Mouse (Mus musculus) hindbrain, embryonic 16.5 days (tissue): ENCODE data around the gene Smdt1. TPM values are rescaled to one million over a fixed set of nuclear protein-coding genes. Genes with fewer than 3 reads are reported as not detected.

ENCODE experiments used
- ATAC-seq: fragments of 200-750 bp; cut with Nextera tagmentation; 2 replicates; pipeline ENCODE4 v1.8.0; 2017; ENCODE audit warnings: moderate TSS enrichment, moderate library complexity
- H3K27ac ChIP-seq: fragments of 300-500 bp; sonication (generic); 2 replicates; pipeline ENCODE4 v1.5.1; 2014; ENCODE audit warnings: low read depth, mild to moderate bottlenecking, control low read depth, low read length, moderate library complexity
- H3K27me3 ChIP-seq: fragments of 300-500 bp; sonication (generic); replicated peaks from 2 replicates; pipeline ENCODE4 v1.6.1; 2014; ENCODE audit warnings: low read length; ENCODE audit not compliant: control insufficient read depth, insufficient read depth
- H3K36me3 ChIP-seq: fragments of 300-500 bp; sonication (generic); 2 replicates; pipeline ENCODE4 v1.6.1; 2014; ENCODE audit warnings: mild to moderate bottlenecking, low read length, moderate library complexity, mixed read lengths; ENCODE audit not compliant: control insufficient read depth, insufficient read depth
- H3K4me1 ChIP-seq: fragments of 300-500 bp; sonication (generic); 2 replicates; pipeline ENCODE4 v1.6.1; 2014; ENCODE audit warnings: low read depth, low read length; ENCODE audit not compliant: control insufficient read depth, insufficient read depth
- H3K4me2 ChIP-seq: fragments of 300-500 bp; sonication (generic); 2 replicates; pipeline ENCODE4 v1.6.1; 2014; ENCODE audit warnings: mild to moderate bottlenecking, low read length, control low read depth, moderate library complexity
- H3K4me3 ChIP-seq: fragments of 300-500 bp; sonication (generic); 2 replicates; pipeline ENCODE4 v1.5.1; 2014; ENCODE audit warnings: mild to moderate bottlenecking, low read length, control low read depth, moderate library complexity
- H3K9ac ChIP-seq: fragments of 300-500 bp; sonication (generic); 2 replicates; pipeline ENCODE4 v1.6.1; 2014; ENCODE audit warnings: low read depth, mild to moderate bottlenecking, control low read depth, low read length, moderate library complexity
- H3K9me3 ChIP-seq: fragments of 300-500 bp; sonication (generic); 2 replicates; pipeline ENCODE4 v1.6.1; 2014; ENCODE audit warnings: mild to moderate bottlenecking, low read length, moderate library complexity; ENCODE audit not compliant: control insufficient read depth
- WGBS: fragments of 180-500 bp; shearing (Covaris S2); extraction: QIAGEN DNeasy Blood & Tissue Kit; methylation state at CpG from one replicate; pipeline ENCODE4 v1.1.7; 2014; 5-methylcytosine and 5-hydroxymethylcytosine counted together
- polyA plus RNA-seq: library from polyadenylated mRNA; unstranded; fragments of >200 nt; fragmentation: Nextera tagmentation; extraction: Ambion mirVana; gene quantifications from 2 replicates; pipeline ENCODE4 v1.2.1, GENCODE M21; 2015

Smdt1 gene
- polyA plus RNA-seq, 1 experiment from 2014 or later = 397 TPM

DNA sequence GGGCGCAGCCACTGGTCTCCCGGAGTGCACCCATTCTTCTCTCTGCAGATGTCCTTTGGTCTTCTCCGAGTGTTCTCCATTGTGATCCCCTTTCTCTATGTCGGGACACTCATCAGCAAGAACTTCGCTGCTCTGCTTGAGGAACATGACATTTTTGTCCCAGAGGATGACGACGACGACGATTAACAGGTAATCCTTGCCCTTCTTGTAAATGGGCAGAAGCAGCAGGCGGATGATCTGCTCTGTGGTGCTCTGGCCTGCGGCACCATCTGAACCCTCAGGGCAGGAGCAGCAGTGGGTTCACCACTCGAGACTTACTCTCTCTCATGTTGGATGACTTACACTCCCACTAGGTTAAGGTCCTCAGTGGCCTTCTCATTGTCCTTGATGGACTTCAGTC is 9.1 kb downstream of the Smdt1 start:
- Histone ChIP-seq H3K27me3 (no peaks in the 10 kb centered on the region), H3K4me1 (peaks cover 24% of the 10 kb centered on the region), H3K36me3 (peaks cover 23% of the 10 kb centered on the region), H3K27ac (no peak overlapping the region), H3K4me2 (no peak overlapping the region; the same call in 1 of the 2 replicates), H3K4me3 (no peak overlapping the region), H3K9ac (no peak overlapping the region), H3K9me3 (no peaks in the 10 kb centered on the region)
- WGBS = 95% methylated on average over 12 of the region's 12 CpGs
- no peak for ATAC-seq

DNA sequence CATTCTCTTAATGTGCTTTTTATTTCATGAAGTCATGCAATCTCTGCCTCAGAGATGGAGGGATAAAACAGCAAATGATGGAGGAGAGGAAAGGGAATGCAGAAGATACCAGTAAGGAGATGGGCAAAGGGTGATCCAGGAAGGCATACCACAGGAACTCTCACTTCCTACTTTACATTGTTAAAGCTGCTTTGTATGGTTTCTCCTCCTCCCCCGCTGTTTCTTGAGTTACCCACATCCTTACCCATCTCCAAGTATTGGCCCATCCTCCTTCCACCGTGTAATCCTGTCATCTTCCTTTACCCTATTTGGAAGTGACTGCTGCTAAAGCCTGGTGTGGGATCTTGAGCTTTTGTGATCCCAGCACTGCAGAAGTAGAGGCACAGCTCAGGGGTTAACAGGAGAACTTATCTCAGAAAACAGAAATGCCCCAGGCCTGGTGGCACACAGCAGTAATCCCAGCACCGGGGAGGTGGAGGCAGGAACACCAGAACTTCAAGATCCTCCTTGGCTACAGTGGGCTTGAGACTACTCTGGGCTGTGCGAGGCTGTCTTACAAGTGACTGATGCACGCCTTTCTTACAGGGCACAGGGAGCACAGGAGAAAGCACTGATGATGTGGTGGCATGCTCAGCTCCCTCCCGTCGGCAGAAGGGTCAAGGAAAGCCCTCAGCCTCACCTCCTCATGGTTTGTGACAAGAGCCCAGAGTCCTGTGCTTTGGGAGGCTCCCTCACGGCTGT is 9.7 kb downstream of the Smdt1 start:
- H3K9me3 ChIP-seq = no peaks in the 10 kb centered on the region
- no peak for ATAC-seq
- no peak overlapping the region for H3K4me3 ChIP-seq
- no peak overlapping the region for H3K4me2 ChIP-seq
- 87% methylated on average over 8 of the region's 8 CpGs for WGBS
- H3K4me1 ChIP-seq = peaks cover 29% of the 10 kb centered on the region
- no peak overlapping the region for H3K9ac ChIP-seq
- H3K27ac ChIP-seq = no peak overlapping the region
- no peaks in the 10 kb centered on the region for H3K27me3 ChIP-seq
- H3K36me3 ChIP-seq = peaks cover 23% of the 10 kb centered on the region

DNA sequence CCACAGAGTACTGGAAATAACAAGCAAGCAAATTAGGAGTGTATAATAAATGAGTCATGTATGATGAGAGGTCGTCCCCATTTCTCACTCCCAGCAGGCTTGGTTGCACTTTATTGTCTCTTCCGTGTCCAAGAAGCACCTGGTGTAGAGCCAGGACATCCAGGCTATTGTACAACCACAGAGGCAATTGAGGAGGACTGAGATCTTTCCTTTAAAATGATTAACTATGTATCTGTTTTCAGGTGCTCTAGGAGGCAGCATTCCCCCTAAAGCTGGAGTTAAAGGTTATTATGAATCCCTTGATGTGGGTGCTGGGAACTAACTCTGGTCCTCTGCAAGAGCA is 10.2 kb downstream of the Smdt1 start:
- WGBS = 82% methylated on average over 2 of the region's 2 CpGs
- Histone ChIP-seq H3K27ac (no peak overlapping the region), H3K9me3 (no peaks in the 10 kb centered on the region), H3K4me3 (no peak overlapping the region), H3K9ac (no peak overlapping the region), H3K36me3 (peaks cover 23% of the 10 kb centered on the region), H3K4me1 (peaks cover 29% of the 10 kb centered on the region), H3K27me3 (no peaks in the 10 kb centered on the region), H3K4me2 (no peak overlapping the region)
- no peak for ATAC-seq

DNA sequence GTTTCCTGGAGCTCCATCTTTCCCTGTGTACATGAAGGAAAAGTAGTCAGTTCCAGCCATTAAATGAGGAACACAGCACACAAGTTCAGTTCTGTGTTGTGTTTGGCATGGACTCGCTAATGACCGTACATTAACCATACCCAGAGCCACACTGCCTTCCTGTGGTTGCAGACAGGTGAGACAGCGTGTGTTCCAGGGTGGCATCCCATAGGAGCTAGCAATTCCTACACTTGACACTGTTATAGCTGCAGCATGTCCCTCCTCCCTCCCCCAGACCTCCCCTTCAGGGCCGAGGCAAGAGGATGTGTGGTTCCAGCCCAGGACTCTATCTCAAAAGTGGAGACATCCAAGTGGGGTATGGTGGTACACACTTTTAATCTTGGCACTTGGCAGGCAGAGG is 11.6 kb downstream of the Smdt1 start:
- peaks cover 34% of the 10 kb centered on the region for H3K4me1 ChIP-seq
- no peak overlapping the region for H3K4me2 ChIP-seq
- no peak overlapping the region for H3K4me3 ChIP-seq
- no peak overlapping the region for H3K9ac ChIP-seq
- peaks cover 23% of the 10 kb centered on the region for H3K36me3 ChIP-seq
- ATAC-seq = no peak
- no peak overlapping the region for H3K27ac ChIP-seq
- H3K9me3 ChIP-seq = no peaks in the 10 kb centered on the region
- WGBS = 92% methylated on average over 4 of the region's 4 CpGs
- H3K27me3 ChIP-seq = no peaks in the 10 kb centered on the region

DNA sequence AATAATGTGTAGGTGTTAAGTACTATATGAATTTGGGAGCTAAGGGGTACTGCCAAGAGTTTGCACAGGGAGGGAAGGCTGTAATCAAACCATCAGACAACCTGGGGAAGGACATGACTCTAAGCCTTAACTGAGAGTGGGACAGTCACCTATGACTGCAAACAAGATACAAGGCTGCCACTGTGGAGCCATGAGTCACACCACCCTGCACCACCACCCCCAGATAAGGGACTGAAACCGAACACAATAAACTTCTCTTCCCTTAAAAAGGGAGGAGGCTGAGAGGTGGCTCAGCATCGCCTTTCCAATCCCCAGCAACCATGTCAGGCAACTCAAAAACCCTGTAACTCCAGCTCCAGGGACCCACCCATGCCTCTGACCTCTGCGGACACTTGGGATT is 12.7 kb downstream of the Smdt1 start:
- 87% methylated on average over 3 of the region's 3 CpGs for WGBS
- H3K4me1 ChIP-seq = peaks cover 34% of the 10 kb centered on the region

DNA sequence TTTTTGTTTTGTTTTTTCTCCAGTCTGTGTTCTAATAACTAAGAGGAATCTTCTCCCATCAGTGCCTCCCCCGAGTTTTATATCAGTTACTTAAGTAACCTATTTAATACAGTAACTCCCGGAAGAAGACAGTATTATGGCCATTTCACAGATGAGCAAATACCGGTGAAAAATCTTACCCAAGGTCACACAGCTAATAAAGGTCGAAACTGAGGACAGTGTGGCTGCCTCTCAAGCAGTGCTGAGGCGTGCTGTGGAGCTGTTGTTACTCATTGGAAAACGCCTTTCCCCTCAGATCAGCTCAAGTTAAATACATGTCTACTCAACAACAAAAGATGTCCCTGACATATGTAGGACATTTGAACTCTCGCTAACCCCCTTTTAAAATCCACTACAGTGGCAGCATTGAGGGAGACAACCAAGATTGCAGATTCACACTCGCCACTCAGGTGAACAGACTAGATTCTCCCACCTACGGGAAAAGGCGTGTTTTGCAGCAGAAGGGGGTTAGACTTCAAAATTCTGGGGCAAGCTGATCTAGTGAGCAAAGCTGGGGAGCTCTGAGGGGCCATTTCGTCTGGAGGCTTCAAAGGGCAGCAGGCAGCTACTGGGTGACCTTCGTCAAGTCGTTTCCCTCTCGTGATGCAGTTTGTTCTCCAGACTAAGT is 14.5 kb downstream of the Smdt1 start:
- H3K4me1 ChIP-seq = peaks cover 22% of the 10 kb centered on the region
- no peaks in the 10 kb centered on the region for H3K27me3 ChIP-seq
- H3K27ac ChIP-seq = peak overlapping the region; percentile 80; the same call in 1 of the 2 replicates
- WGBS = 30% methylated on average over 14 of the region's 14 CpGs
- H3K36me3 ChIP-seq = peaks cover 21% of the 10 kb centered on the region
- peak overlapping the region; percentile 93 for H3K9ac ChIP-seq
- ATAC-seq = no peak
- H3K9me3 ChIP-seq = no peaks in the 10 kb centered on the region
- H3K4me3 ChIP-seq = peak overlapping the region; percentile 76
- H3K4me2 ChIP-seq = peak overlapping the region; percentile 60

More for the DNA sequence above, 12.7 kb downstream of the Smdt1 start:
- peaks cover 23% of the 10 kb centered on the region for H3K36me3 ChIP-seq
- H3K4me2 ChIP-seq = no peak overlapping the region
- no peak overlapping the region for H3K9ac ChIP-seq
- no peak overlapping the region for H3K4me3 ChIP-seq
- ATAC-seq = no peak
- H3K9me3 ChIP-seq = no peaks in the 10 kb centered on the region
- H3K27ac ChIP-seq = no peak overlapping the region
- H3K27me3 ChIP-seq = no peaks in the 10 kb centered on the region

DNA sequence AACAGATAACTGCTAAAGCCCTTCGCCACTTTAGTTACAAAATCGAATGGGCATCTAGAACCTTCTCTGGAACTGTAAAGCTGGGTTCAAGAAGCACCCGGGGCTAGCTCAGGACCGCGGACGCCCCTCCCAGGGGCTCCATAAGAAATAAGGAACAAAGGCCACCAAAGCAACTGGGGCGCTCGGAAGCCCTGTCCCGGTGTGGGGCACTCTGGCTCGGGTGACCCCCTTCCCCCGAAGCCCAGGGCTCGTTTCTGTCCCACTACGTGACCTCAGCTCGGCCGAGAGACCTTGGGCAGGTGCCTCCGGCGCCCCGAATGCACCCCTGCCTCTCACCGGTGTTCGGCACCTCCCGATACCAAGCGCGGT is 15.0 kb downstream of the Smdt1 start:
- Histone ChIP-seq H3K4me3 (peak overlapping the region; percentile 76), H3K36me3 (peaks cover 16% of the 10 kb centered on the region), H3K27ac (peak overlapping the region; percentile 80), H3K27me3 (no peaks in the 10 kb centered on the region), H3K9ac (peak overlapping the region; percentile 93), H3K9me3 (no peaks in the 10 kb centered on the region), H3K4me1 (peaks cover 22% of the 10 kb centered on the region), H3K4me2 (peak overlapping the region; percentile 60)
- WGBS = under 1% methylated on average over 23 of the region's 23 CpGs
- ATAC-seq = no peak

DNA sequence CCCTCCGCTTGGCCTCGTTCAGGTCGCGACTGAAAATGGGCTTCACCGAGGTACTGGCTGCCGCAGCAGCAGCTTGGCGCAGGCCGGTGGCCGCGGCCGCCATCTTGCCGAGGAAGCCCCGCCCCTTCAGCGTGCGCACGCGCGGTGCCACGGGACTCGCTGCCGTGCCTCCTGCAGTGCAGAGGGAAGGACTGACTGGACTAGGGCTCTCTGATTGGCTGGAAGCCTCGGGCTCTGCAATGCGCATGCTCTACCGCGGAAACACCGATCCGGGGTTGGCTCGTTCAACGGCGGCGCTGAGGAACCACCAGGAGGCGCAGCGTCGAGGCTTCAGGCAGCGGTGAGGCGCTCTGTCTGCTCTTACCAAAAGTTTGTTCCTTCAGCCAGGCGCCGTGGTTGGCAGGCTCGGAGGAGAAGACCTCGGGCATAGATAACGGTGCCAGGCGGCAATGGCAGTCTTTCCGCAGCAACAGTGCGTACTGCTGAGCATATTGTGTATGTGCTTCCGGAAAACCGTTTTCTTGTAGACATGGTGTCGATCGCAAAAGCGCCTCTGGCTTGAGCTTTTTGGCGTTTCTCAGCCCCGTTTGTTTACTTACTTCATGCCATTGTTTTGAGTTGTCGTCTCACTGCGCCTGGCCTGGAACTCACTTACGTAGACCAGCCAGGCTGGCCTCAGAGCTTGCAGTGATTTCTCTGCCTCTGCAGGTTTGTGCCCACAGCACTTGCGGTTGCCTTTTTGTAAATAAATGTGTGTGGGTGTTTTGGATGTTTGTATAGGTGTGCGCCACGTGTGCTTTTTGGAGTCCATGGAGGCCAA is 15.6 kb downstream of the Smdt1 start, which contains the start of gene Ndufa6:
Gene Ndufa6, minus strand, starts transcription at position 197 of the 820 bp plus-strand sequence.
- Histone ChIP-seq H3K9ac (peak within 1 kb of the TSS; percentile 93), H3K36me3 (peaks cover 10% of the 10 kb centered on the region), H3K4me3 (peak within 1 kb of the TSS; percentile 76), H3K4me2 (peak within 1 kb of the TSS; percentile 77), H3K27me3 (no peaks in the 10 kb centered on the region), H3K27ac (peak within 1 kb of the TSS; percentile 80), H3K4me1 (peaks cover 22% of the 10 kb centered on the region), H3K9me3 (no peaks in the 10 kb centered on the region)
- 2% methylated on average over 57 of the region's 57 CpGs for WGBS
- ATAC-seq = peak; percentile 99
